Mouse (Mus musculus) kidney, adult 11 months (tissue): Measurements from ENCODE around the gene N4bp1.

Source experiments
- DNase-seq: peaks from one replicate; pipeline ENCODE4 v3.0.0; 2022

Gene N4bp1

DNA sequence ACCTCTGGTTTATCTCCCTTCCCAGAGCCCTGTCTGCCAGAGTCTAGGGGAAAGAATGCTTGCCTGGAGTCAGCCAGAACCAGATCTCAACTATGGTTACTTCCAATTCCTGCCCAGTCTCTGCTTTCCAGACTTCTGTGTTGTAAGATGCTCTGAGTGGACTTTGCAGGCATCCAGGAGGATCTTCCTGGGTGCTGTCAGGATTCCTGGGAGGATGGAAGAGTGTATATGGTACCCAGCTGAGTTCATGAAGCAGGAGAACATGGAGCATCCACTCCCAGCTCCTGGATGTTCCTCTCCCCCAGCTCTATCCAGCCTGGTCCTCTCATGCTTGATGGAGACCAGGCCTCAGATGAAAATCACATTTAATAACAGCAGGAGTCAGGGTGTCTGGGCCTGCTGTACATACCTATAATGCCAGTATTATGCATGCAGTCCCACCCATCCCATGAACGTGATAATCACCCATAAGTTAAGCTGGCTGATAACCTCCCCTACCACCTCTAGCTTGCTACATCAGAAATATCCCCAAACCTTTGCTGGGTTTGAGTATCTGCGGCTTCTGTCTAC is 64.8 kb downstream of the N4bp1 start:
- no peak for DNase-seq

- DNase-seq = no peak
Observed at GRCm38 (mm10) chr8:86819426-86819825, 65.6 kb downstream of the N4bp1 start.

GRCm38 (mm10) chr8:86808990-86809960 is 75.8 kb downstream of the N4bp1 start:
- DNase-seq = no peak

DNA sequence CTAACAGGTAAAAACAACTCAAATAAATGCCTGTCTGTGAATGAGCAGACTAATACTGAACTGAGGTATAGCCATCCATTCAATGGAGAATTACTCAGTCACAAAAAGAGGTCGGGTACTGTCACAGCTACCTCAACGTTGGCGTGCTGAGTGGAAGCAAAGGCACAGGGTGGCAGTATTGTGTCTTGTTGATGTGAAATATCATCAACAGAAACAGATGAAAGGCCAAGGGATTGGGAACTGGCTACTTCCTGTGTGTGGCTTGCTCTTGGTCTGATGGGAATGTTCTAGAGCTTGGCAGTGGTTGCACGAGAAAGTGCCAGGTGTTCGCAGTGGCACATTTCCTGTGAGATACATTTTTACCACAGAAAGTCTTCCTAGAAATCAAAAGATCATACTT is 76.8 kb downstream of the N4bp1 start:
- no peak for DNase-seq

- no peak for DNase-seq
Observed at GRCm38 (mm10) chr8:86801988-86802387, 83.1 kb downstream of the N4bp1 start.

DNA sequence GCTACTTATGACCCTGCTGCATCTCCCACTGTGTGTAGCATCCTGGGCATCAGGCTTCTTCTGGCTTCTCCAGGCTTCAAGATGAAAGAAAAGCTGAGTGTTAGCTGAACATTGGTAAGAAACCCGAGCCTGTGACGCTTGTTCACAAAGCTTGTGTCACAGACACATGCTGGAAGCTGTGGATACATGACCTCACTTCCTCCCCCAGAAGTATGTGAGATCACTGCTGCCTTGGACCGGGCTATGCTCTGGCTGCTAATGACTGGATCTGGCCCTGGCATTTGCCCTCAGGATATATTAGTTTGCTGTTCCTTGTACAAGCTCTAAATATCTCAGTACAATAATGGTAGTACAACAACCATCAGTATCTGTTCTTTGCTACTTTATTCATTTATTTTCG is 84.1 kb downstream of the N4bp1 start:
- DNase-seq = no peak

- DNase-seq = no peak
Observed at GRCm38 (mm10) chr8:86798141-86798540, 86.9 kb downstream of the N4bp1 start.

GRCm38 (mm10) chr8:86797705-86798104 is 87.4 kb downstream of the N4bp1 start:
- no peak for DNase-seq

DNA sequence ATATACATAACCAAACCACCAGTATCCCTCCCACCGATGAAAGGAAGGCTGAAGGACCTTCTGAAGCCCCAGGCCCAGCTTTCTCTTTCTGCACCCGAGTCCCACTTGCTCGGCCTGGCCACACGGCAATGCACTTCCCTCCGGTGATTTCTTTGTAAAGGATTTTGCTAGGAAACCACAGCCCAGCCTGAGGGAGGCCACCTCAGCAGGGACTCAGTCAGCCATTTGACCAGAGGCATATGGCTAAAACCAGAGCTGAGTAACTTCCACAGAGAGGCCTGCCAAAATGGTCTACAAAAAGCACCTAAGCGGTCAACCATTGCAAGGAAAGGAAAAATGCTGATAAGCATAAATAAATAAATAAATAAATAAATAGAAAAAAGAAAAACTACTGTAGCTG is 90.3 kb downstream of the N4bp1 start:
- no peak for DNase-seq

- peak; percentile 24 for DNase-seq
Observed at GRCm38 (mm10) chr8:86791542-86791941, 93.5 kb downstream of the N4bp1 start.

- no peak for DNase-seq
Observed at GRCm38 (mm10) chr8:86789576-86789975, 95.5 kb downstream of the N4bp1 start.

GRCm38 (mm10) chr8:86787891-86788420 is 97.1 kb downstream of the N4bp1 start:
- DNase-seq = no peak

- no peak for DNase-seq
Observed at GRCm38 (mm10) chr8:86786498-86786897, 98.6 kb downstream of the N4bp1 start.

GRCm38 (mm10) chr8:86781094-86781493 is 104.0 kb downstream of the N4bp1 start:
- no peak for DNase-seq

GRCm38 (mm10) chr8:86779207-86779606 is 105.9 kb downstream of the N4bp1 start:
- no peak for DNase-seq

DNA sequence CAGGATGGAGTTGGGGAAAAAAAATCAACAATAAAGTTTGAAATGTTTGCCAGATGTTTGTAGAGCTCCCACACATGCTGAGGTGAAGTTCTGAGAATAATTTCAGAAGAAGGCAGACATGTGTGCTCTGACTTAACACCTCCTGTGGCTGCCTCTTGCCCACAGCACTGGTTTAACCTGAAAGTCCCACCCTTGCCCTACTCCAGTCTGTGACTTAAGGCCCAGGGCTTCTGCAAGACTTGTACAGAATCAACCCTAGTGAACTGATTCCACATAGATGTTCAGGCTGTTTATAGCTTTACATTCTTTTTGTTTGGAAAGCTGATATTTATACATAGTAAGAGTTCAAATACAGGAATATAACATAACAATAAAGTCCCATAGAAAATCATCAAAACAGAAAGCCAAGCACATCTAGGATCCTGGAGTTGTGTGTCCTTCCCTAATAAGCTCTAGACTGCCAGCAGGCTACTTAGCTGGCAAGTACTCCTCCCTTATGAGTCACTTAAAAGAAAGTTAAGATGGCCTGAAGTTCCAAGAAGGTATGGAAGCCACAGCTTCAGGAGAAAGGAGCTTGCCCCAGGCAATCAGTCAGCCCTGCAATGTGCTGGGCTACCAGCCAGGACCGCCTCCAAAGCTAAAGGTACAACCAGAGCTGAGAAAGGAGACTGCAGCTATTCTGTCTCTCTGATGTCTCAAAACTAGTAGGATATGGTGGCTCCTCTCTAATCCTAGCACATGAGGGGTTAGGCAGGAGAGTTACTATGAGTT is 114.9 kb downstream of the N4bp1 start:
- peak; percentile 45 for DNase-seq

DNA sequence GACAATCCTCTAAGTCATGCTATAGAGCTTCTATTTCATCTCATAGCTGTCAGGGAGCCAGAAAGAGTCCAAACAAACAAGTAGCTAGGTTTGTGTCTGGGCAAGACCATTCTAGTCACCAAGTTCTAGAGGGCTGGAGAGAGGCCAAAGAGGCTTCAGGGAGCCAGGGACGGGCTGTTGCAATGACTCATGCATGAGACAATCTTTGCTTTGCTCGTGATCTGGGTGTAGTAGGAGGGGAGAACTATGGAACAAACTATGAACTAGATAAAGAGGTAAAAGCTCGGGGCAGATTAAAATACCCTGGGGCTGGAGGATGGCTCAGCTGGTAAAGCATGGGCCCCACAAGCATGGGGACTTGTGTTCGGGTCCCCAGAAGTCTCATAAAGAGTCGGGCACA is 116.6 kb downstream of the N4bp1 start:
- DNase-seq = no peak

DNA sequence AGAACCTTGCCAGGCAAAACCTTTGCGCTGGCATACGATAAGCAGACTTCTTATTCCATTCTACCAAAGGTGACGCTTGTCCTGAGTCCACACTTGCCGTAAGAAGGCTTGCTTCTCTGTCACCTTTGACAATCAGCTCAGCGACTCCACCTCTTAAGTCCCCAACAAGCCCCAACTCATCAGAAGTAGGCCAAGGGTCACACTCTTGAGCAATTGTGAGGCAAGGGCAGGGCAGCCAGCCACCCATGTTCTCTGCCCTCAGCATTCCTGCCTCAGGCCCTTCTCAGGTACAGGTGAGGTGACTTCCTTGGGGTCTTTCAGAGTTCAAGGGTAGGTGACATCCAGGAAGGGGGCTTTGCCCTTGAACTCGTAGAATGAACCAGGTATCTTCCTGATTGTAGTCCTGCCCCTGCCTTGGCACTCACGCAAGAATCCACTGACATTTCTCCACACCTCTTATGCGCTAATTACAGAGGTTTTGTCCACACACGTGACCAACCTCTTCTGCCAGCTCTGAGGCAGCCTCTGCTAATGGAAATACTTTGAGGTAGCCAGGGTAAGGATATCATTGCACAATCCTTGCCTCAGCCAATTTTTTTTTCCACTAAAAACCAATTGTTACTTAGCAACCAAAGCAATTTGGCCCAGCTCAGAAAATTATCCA is 118.4 kb downstream of the N4bp1 start:
- DNase-seq = peak; percentile 67

- DNase-seq = no peak
Observed at GRCm38 (mm10) chr8:86765669-86766068, 119.4 kb downstream of the N4bp1 start.

DNA sequence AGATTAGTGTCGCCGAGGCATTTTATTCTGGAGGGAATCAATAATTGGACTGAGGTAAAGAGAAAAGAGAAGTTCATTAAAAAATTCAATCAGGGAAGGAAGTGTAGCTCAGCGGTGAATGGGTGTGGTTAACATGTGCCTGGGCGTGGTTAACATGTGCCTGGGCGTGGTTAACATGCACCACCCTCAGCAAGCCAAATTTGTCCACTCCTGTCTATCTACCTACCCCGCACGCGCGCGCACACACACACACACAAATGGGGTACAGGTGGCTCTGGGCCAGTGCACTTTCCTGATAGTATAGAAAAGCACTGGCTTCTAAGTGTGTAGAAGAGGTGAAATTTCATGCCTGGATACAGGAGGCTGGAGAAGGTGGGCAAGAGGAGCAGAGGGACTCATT is 119.9 kb downstream of the N4bp1 start:
- DNase-seq = no peak

DNA sequence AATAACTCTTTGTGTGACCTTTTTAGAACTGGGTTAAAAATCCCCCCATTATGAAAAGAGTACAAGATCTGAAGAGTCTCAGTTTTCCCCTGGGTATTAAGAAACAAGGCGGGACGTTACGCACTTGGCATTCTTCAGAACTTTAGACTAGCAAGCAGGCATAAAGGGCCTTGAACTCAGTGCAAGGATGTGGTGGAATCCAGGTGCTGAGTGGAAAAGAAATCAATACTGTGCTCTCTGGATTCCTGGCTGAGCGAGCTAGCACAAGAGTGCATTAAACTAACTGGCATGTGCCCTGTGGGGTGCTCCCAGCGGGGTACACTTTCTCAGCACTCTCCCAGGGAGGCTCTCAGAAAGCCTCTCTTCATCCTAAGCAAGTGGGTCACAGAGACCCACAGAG is 122.3 kb downstream of the N4bp1 start:
- no peak for DNase-seq

GRCm38 (mm10) chr8:86760746-86761145 is 124.3 kb downstream of the N4bp1 start:
- DNase-seq = no peak

- no peak for DNase-seq
Observed at GRCm38 (mm10) chr8:86759090-86759491, 126.0 kb downstream of the N4bp1 start.
